Mouse (Mus musculus) intestine, embryonic 14.5 days (tissue): Measurements from ENCODE around the gene Rps6ka1. TPM values are rescaled to one million over a fixed set of nuclear protein-coding genes. Genes with fewer than 3 reads are reported as not detected.

Source experiments
- ATAC-seq: fragments of 200-750 bp; cut with Nextera tagmentation; replicated peaks from 2 replicates; pipeline ENCODE4 v1.8.0; 2017; ENCODE audit warnings: low read depth, moderate number of reproducible peaks, moderate TSS enrichment, moderate library complexity; ENCODE audit not compliant: low FRiP score, low TSS enrichment
- DNase-seq: peaks from one replicate; pipeline ENCODE4 v3.0.0-alpha.2; 2018; ENCODE audit warnings: low spot score
- H3K27ac ChIP-seq: fragments of 300-500 bp; sonication (generic); 2 replicates; pipeline ENCODE4 v1.5.1; 2014; ENCODE audit warnings: low read depth, mild to moderate bottlenecking, control low read depth
- H3K27me3 ChIP-seq: fragments of 300-500 bp; sonication (generic); replicated peaks from 2 replicates; pipeline ENCODE4 v1.6.1; 2014; ENCODE audit warnings: low read length, control low read depth; ENCODE audit not compliant: control insufficient read depth, insufficient read depth
- H3K36me3 ChIP-seq: fragments of 300-500 bp; sonication (generic); 2 replicates; pipeline ENCODE4 v1.6.1; 2014; ENCODE audit warnings: low read length, control low read depth; ENCODE audit not compliant: control insufficient read depth, insufficient read depth
- H3K4me1 ChIP-seq: fragments of 300-500 bp; sonication (generic); replicated peaks from 2 replicates; pipeline ENCODE4 v1.6.1; 2014; ENCODE audit warnings: low read length, control low read depth, mixed read lengths; ENCODE audit not compliant: control insufficient read depth, insufficient read depth
- H3K4me2 ChIP-seq: fragments of 300-500 bp; sonication (generic); 2 replicates; pipeline ENCODE4 v1.6.1; 2014; ENCODE audit warnings: low read length
- H3K4me3 ChIP-seq: fragments of 300-500 bp; sonication (generic); 2 replicates; pipeline ENCODE4 v1.5.1; 2014; ENCODE audit warnings: low read depth, low read length, control low read depth, mixed read lengths
- H3K9ac ChIP-seq: fragments of 300-500 bp; sonication (generic); 2 replicates; pipeline ENCODE4 v1.6.1; 2014; ENCODE audit warnings: mild to moderate bottlenecking, low read length
- H3K9me3 ChIP-seq: fragments of 300-500 bp; sonication (generic); 2 replicates; pipeline ENCODE4 v1.6.1; 2016; ENCODE audit warnings: low read length, control low read depth; ENCODE audit not compliant: control insufficient read depth
- WGBS: fragments of 180-500 bp; shearing (Covaris S2); extraction: QIAGEN DNeasy Blood & Tissue Kit; methylation state at CpG from one replicate; pipeline ENCODE4 v1.1.7; 2014; 5-methylcytosine and 5-hydroxymethylcytosine counted together
- polyA plus RNA-seq: library from polyadenylated mRNA; unstranded; fragments of >200 nt; fragmentation: Nextera tagmentation; extraction: Ambion mirVana; gene quantifications from 2 replicates; pipeline ENCODE4 v1.2.1, GENCODE M21; 2014

The Rps6ka1 gene
- polyA plus RNA-seq, 1 experiment from 2014 or later, result 116 TPM

- Histone ChIP-seq H3K4me2 (no peak overlapping the region), H3K9ac (no peak overlapping the region), H3K27ac (no peak overlapping the region), H3K36me3 (no peaks in the 10 kb centered on the region), H3K4me3 (no peak overlapping the region), H3K4me1 (peaks cover 15% of the 10 kb centered on the region; the same call in 1 of the 2 replicates), H3K9me3 (no peaks in the 10 kb centered on the region), H3K27me3 (no peaks in the 10 kb centered on the region)
- ATAC-seq (no peak), DNase-seq (no peak)
- WGBS, result 86% methylated on average over 6 of the region's 6 CpGs
Measured at GRCm38 (mm10) chr4:133900887-133901286, 13.3 kb upstream of the Rps6ka1 start.

DNA sequence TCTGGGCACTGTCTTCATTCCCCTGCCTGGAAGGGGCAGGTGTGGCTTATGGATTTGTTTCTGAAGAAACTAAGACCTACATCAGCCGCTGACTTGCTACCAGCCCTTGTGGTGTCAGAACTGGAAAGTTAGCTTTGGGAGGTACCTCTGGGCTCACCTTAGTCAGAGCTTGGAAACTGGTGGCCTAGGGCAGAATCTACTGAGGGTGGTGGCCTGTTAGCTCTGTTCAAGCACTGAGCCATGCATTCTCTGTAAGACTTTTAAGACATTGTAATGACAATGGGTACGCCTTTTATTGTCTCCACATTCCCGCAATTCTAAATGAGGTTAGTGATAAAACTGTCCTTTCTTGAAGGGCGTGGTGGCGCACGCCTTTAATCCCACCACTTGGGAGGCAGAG, 12.8 kb upstream of the Rps6ka1 start:
- DNase-seq (no peak), ATAC-seq (no peak)
- H3K4me3 ChIP-seq, result no peak overlapping the region
- peaks cover 15% of the 10 kb centered on the region; the same call in 1 of the 2 replicates for H3K4me1 ChIP-seq
- no peak overlapping the region for H3K4me2 ChIP-seq
- no peak overlapping the region for H3K27ac ChIP-seq
- no peaks in the 10 kb centered on the region for H3K36me3 ChIP-seq
- H3K9ac ChIP-seq, result no peak overlapping the region
- WGBS, result 91% methylated on average over 6 of the region's 6 CpGs
- H3K27me3 ChIP-seq, result no peaks in the 10 kb centered on the region
- H3K9me3 ChIP-seq, result no peaks in the 10 kb centered on the region

DNA sequence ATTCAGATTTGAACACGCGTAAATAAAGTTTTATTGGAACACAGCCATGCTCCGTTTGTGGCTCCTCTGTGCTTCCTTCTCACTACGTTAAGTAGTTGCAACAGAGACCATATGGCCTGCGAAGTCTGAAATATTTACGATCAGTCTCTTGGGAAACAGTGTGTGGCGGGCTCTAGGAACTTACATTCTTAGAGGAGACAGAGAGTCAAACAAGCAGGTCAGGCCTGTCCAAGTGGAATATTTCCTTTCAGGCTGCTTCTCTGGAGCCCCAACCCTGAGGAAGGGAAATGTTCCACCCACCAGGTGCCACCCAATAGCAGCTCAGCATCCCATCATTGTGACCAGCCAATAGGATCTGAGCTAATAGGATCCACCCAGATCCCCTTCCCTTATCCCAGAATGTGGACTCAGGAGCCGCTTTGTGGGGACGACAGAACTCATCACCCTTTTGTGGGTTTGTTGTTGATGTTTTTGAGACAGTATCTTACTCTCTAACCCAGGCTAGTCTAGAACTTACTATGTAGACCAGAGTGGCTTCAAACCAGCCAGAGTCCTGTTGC, 11.7 kb upstream of the Rps6ka1 start:
- no peak overlapping the region for H3K4me2 ChIP-seq
- H3K9me3 ChIP-seq, result no peaks in the 10 kb centered on the region
- H3K27ac ChIP-seq, result no peak overlapping the region
- peaks cover 15% of the 10 kb centered on the region; the same call in 1 of the 2 replicates for H3K4me1 ChIP-seq
- 39% methylated on average over 9 of the region's 9 CpGs for WGBS
- ATAC-seq (no peak), DNase-seq (no peak)
- no peaks in the 10 kb centered on the region for H3K27me3 ChIP-seq
- no peak overlapping the region for H3K4me3 ChIP-seq
- no peaks in the 10 kb centered on the region for H3K36me3 ChIP-seq
- H3K9ac ChIP-seq, result no peak overlapping the region

DNA sequence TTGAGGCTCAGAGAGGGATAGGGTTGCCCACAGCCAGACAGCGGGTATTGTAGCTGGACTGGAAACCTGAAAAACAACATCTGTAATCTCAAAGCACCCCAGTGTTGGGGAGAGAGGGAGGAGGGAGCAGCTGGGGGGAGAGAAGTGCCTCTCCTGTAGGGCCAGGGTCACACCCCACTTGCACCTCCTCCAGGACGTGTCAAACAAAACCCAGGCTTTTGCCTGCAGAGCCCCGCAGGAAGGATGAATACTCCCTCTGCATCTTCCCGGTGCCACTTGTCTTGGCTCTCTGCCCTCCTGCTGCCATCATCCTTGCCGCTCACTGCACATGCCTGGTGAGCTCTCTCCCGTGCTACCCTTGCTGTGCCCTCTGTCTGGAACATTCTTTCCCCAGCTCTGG, 10.6 kb upstream of the Rps6ka1 start:
- 17% methylated on average over 6 of the region's 6 CpGs for WGBS
- DNase-seq (no peak), ATAC-seq (no peak)
- H3K9me3 ChIP-seq, result no peaks in the 10 kb centered on the region
- no peaks in the 10 kb centered on the region for H3K27me3 ChIP-seq
- no peak overlapping the region for H3K4me3 ChIP-seq
- H3K27ac ChIP-seq, result no peak overlapping the region
- peaks cover 15% of the 10 kb centered on the region; the same call in 1 of the 2 replicates for H3K4me1 ChIP-seq
- H3K9ac ChIP-seq, result no peak overlapping the region
- no peak overlapping the region for H3K4me2 ChIP-seq
- no peaks in the 10 kb centered on the region for H3K36me3 ChIP-seq

DNA sequence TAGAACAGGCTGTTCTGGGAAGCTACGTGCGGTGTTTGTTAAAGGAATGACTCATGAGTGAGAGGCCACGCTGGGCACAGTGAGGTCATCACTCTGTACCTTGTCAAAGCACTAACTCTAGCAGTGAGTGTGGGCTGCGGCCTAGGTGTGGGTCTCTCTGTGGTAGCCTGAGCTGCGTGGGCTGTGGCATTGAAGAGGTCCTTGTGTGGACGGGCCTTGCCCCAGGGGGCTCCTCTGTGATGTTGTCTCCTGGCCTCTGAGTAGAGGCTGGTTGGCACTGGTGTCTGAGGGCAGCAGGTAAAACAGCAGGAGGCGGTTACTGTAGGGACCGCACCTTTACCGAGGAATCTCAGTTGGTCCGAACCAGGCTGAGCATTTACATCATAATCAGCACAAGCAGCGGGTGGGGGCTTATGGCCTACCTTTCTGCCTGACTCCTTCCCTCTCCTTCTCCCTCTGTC, 9.9 kb upstream of the Rps6ka1 start:
- H3K9ac ChIP-seq, result no peak overlapping the region
- H3K27ac ChIP-seq, result no peak overlapping the region
- no peak for DNase-seq

GRCm38 (mm10) chr4:133896984-133897383, 9.4 kb upstream of the Rps6ka1 start:
- ATAC-seq, result no peak
- 77% methylated on average over 1 of the region's 1 CpGs for WGBS
- Histone ChIP-seq H3K4me3 (no peak overlapping the region), H3K27ac (no peak overlapping the region), H3K4me1 (peaks cover 15% of the 10 kb centered on the region; the same call in 1 of the 2 replicates), H3K9ac (no peak overlapping the region), H3K4me2 (no peak overlapping the region), H3K27me3 (no peaks in the 10 kb centered on the region), H3K9me3 (no peaks in the 10 kb centered on the region), H3K36me3 (no peaks in the 10 kb centered on the region)
- no peak for DNase-seq

More for the DNA sequence above, 9.9 kb upstream of the Rps6ka1 start:
- Histone ChIP-seq H3K36me3 (no peaks in the 10 kb centered on the region), H3K4me2 (no peak overlapping the region), H3K27me3 (no peaks in the 10 kb centered on the region), H3K9me3 (no peaks in the 10 kb centered on the region), H3K4me3 (no peak overlapping the region), H3K4me1 (peaks cover 15% of the 10 kb centered on the region; the same call in 1 of the 2 replicates)
- WGBS, result 72% methylated on average over 11 of the region's 11 CpGs
- ATAC-seq, result peak; percentile 44; the same call in 1 of the 2 replicates

DNA sequence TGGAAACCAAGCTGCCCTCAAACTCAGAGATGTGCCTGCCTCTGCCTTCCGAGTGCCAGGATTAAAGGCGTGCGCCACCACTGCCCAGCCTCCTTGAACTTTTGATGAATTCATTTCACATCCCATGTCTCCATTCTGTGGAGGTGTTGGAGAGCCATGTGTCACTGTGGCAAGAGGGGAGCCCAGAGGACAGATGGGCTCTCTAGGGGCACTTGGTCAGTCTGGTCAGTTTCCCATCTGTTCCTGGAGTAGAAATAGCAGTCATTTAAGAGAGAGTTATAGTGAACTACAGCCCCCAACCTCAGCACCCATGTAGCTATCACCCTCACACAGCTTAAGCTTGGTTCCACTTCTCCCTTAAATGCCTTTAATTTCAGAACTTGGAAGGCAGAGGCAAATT, 8.4 kb upstream of the Rps6ka1 start:
- no peaks in the 10 kb centered on the region for H3K9me3 ChIP-seq
- H3K36me3 ChIP-seq, result no peaks in the 10 kb centered on the region
- peaks cover 15% of the 10 kb centered on the region; the same call in 1 of the 2 replicates for H3K4me1 ChIP-seq
- H3K4me2 ChIP-seq, result no peak overlapping the region
- 91% methylated on average over 3 of the region's 3 CpGs for WGBS
- H3K9ac ChIP-seq, result no peak overlapping the region
- H3K4me3 ChIP-seq, result no peak overlapping the region
- no peak overlapping the region for H3K27ac ChIP-seq
- no peak for ATAC-seq
- no peak for DNase-seq
- H3K27me3 ChIP-seq, result no peaks in the 10 kb centered on the region

- H3K9ac ChIP-seq, result peak overlapping the region; percentile 77
- peak overlapping the region; percentile 59 for H3K4me2 ChIP-seq
- H3K4me3 ChIP-seq, result peak overlapping the region; percentile 59
- H3K36me3 ChIP-seq, result no peaks in the 10 kb centered on the region
- WGBS, result 2% methylated on average over 21 of the region's 32 CpGs
- H3K27ac ChIP-seq, result peak overlapping the region; percentile 71
- H3K9me3 ChIP-seq, result no peaks in the 10 kb centered on the region
- H3K27me3 ChIP-seq, result no peaks in the 10 kb centered on the region
- DNase-seq (no peak), ATAC-seq (peak; percentile 61)
- peaks cover 18% of the 10 kb centered on the region for H3K4me1 ChIP-seq
Measured at GRCm38 (mm10) chr4:133887249-133887648, 348 bp downstream of the Rps6ka1 start.

- 11% methylated on average over 10 of the region's 10 CpGs for WGBS
- ATAC-seq, result peak; percentile 71
- DNase-seq, result peak; percentile 75
Measured at GRCm38 (mm10) chr4:133885991-133886501, 1.6 kb downstream of the Rps6ka1 start.

More at GRCm38 (mm10) chr4:133885991-133886501, 1.6 kb downstream of the Rps6ka1 start:
- peak overlapping the region; percentile 71 for H3K27ac ChIP-seq
- H3K9me3 ChIP-seq, result no peaks in the 10 kb centered on the region
- H3K36me3 ChIP-seq, result no peaks in the 10 kb centered on the region
- peak overlapping the region; percentile 59 for H3K4me3 ChIP-seq
- H3K4me2 ChIP-seq, result peak overlapping the region; percentile 59
- H3K4me1 ChIP-seq, result peaks cover 18% of the 10 kb centered on the region
- H3K27me3 ChIP-seq, result no peaks in the 10 kb centered on the region
- peak overlapping the region; percentile 77 for H3K9ac ChIP-seq
